Mouse (Mus musculus): ENCODE results near the gene Hnrnpc. TPM values are rescaled to one million over a fixed set of nuclear protein-coding genes. Genes with fewer than 3 reads are reported as not detected.
"Not testable (repeated sequence)": the region's sequence is repeated elsewhere in the genome, so short reads cannot be mapped to it uniquely, and the experiment has no call there.

Gene Hnrnpc
- total RNA-seq, 2 experiments from 2014 or later, result 145 to 165 TPM

DNA sequence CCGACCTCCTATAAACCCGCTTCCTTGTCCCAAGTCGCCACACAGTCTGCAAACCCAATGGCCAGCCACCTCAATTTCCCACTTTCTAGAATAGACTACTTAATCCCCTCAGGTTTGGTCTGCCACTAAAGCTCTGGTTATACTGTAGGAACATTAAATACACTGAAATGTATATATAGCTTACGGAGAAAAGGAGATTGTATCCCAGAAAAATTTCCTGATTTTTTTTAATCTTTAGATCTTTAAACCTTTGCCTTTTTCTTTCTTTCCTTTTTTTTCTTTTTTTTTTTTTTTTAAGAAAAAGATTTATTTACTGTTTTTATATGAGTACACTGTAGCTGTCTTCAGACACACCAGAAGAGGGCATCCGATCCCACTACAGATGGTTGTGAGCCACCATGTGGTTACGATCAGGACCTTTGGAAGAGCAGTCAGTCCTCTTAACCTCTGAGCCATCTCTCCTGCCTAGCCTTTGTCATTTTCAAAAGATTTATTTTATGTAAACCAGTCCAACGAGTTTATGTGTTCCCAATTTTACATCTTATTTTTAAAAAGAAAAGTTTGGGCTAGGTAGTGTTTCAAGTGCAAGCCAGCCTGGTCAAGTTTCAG is 953 bp upstream of the Hnrnpc start:
- no peak for DNase-seq
- intact Hi-C loops (cut with DNase I), result loop anchor here (2.0 kb wide), 1 partner anchor 84 kb away; the partner anchor contains the start of gene Zfp219

DNA sequence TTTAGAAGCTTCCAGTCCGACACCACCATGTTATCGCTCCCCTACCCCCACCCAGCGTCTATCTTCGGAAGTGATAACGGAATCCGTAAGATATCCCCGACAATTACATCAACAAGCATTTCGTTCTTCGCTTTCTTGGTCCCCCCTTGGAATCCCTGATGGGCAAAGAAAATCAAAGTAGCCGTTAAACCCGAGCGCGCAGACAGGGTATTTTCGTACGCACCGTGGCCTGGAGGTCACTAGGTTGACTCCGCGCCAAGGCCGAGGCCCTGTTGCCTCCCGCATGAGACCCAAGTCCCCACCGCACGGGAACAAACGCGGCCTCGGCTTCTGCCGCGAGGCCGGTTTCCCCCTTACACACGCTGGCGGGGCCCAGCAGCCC is 363 bp downstream of the Hnrnpc start:
- intact Hi-C loops (cut with DNase I), result no loop called here
- DNase-seq, result no peak

DNA sequence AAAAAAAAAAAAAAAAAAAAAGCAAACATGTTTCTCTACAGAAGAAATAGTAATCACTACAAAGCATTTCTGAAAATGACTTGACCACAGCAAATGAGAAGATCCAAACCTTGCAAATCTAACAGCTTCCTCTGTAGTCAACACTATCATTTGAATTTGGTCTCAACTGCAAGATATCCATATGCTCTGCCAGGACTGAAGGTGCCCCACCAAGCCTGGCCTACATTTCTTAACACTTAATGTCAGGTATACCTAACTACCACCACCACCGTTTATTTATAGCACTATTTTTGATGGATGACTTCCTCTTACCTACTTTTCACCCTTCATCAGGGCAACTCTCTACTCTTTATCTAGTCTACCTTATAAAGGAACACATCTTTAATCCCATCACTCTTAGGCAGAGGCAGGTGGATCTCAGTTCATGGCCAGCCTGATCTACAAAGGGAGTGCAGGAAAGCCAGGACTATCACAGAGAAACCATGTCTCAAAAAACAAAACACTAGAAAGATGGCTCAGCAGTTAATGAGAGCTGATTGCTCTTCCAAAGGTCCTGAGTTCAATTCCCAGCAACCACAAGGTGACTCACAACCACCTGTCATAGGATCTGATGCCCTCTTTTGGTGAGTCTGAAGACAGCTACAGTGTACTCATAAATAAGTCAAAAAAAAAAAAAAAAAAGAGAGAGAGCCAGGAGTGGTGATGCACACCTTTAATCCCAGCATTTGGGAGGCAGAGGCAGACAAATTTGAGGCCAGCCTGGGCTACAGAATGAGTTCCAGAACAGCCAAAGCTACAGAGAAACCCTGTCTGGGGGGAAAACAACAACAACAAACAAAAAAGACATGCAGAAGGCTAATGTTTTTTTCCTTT is 2.3 kb downstream of the Hnrnpc start:
- DNase-seq, result no peak
- intact Hi-C loops (cut with DNase I), result no loop called here

DNA sequence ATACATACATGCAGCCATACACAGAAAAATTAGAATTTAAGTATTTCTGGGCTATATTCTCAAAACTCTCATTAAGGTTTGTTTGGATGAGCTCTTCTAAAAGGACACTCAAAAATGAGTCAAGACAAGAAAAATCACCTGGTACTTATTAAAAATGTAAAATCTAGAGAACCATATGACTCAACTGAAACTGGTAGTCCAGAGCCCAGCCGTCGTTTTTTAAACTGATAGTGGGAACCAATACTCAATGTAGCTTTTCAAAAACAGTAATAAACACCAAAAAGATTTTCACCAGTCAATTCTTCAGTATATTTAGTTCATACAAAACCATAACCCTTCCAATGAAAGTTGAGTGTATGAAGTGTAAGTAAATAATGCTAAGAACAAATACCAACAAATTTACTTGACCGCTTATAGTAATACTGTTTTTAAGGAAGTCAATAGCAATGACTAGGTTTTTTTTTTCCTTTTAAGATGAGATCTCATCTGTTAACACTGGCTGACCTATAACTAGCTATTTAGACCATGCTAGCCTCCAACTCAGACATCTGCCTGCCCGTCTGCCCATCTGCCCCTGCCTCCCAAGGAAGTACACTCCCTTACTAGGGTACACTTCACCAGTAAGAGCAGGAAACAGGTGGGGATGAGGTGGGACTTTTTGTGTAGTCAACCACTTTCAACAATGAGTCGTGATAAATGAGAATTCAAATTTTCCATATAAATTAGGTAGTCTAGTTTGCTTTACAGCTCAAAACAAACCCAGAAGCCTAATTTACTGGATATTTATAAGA is 3.5 kb downstream of the Hnrnpc start:
- intact Hi-C loops (cut with DNase I), result no loop called here
- DNase-seq, result no peak

DNA sequence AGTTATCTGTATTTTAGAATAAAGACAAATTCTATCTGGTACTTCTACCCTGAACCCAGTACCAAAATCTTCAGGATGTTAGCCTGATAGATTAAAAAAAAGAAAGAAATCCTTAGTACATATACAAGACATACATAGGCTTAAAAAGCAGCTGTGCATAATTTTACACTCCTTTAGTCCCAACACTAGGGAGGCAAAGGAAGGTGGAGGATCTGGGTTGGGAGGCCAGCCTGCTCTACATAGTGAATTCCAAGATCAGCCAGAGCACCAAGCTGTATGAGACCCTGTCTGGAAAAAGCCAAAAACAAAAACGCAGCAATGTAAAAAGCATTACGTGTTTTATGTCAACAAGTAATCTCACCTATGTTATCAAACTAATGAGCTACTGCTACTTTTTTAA is 4.3 kb downstream of the Hnrnpc start:
- DNase-seq, result no peak
- intact Hi-C loops (cut with DNase I), result no loop called here

DNA sequence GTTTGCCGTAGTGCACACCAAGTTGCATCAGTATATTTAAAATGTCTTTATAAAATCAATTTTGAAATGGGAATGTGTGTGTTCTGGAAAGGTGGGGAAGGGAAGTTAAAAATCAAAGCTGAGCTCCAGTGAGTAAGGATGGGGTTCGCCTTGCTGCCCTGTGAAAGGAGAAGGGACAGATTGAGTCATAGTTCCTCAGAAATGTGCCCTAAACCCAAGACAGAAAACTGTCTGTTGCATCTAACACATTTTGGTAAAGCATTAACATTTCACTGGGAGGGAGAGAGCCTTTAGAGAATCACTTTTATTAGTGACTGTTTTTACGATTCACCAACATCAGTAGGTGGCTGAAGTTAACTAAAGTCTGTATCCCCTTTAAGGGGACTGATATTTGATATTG is 5.4 kb downstream of the Hnrnpc start:
- DNase-seq; intact Hi-C loops (cut with DNase I): not testable (repeated sequence)

DNA sequence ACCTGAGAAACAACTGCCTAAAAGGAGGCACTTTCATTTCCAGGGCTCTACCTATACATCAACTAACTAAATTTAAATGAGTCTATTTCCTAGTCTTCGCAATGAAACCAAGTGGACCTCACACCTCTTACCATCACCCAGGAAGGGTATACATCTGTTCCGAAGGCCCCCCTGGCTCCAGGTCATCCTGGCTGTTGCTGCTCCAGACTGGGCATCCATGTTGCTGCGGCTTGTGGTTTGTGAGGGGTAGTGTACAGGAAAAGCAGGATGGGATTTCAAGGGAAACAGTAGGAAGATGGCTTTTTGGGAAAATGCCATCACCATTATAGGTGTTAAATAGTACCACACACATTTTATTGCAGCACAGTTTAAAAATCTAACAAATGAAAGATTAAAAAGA is 6.6 kb downstream of the Hnrnpc start:
- DNase-seq; intact Hi-C loops (cut with DNase I): not testable (repeated sequence)

DNA sequence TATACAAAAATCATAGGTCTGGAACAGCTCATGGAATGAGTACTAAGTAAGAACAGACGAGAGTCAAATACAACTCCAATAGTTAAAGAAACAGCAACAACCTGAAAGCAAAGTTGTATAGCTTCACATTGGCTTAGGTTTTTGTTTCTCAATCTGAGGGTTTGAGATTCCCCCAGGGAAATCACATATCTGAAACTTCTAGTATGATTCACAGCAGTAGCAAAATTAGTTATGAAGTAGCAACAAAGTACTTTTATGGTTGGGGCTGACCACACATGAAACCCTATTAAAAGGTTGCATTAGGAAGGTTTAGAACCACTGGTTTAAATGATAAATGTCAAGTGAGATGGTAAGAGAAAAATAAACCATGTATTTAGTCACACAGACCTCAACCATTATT is 9.3 kb downstream of the Hnrnpc start:
- DNase-seq, result no peak
- intact Hi-C loops (cut with DNase I), result no loop called here

DNA sequence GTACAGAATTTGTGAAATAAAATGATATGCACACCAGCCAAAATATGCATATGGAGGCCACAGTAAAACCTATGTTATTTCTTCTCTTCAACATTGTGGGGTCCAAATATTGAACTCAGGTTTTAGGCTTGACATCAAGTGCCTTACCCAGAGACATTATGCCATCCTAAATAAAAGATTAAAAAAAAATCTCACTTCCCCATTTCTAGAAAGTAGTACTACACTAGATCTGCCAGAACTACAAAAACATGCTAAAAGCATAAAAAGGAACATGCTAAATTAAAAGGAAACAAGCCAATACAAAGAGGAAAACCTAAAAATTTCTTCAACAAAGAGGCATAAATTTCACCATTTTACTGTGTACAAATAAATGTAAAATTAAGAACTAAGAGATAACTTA is 20.7 kb downstream of the Hnrnpc start:
- intact Hi-C loops (cut with DNase I), result no loop called here
- no peak for DNase-seq

DNA sequence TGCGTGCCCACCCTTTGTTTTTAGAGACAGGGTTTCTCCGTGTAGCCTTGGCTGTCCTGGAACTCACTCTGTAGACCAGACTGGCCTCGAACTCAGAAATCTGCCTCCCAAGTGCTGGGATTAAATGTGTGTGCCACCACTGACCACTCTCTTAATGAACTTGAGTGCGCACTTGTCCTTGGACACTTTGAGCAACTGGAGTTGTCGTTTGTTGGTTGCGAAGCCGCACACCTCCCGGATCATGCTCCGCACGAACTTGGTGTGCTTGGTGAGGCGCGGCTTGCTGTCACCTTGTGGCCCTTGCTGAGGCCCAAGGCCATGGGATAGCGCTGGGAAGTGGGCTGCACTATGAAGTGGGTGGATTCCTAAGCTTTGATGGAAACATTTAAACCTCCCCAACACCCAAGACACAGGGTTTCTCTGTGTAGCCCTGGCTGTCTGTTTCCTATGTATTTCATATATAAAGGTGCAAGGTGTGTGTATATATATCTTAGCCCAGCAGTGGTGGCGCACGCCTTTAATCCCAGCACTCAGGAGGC is 32.2 kb downstream of the Hnrnpc start:
- peak in 1 of 2 experiments; percentile 10 for DNase-seq
- intact Hi-C loops (cut with DNase I), result no loop called here

DNA sequence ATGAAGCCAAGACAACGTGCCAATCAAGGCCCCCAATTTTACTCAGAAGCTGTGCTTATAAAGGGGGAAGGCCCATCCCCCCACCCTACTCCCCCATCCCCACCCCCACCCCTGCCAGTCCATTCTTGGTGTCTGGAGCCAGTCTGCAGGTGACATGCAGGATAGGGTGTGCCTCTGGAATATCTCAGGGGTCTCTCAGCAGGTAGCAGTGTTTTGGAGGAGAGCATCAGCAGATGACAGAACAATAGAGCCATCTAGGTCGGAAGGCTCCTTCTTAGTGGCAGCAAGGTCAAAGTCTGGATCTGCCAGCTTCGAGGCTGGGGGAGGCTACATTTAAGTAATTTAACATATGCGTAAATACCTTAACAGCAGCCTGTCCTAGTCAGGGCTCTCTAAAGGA is 37.7 kb downstream of the Hnrnpc start:
- no peak for DNase-seq
- intact Hi-C loops (cut with DNase I), result no loop called here

DNA sequence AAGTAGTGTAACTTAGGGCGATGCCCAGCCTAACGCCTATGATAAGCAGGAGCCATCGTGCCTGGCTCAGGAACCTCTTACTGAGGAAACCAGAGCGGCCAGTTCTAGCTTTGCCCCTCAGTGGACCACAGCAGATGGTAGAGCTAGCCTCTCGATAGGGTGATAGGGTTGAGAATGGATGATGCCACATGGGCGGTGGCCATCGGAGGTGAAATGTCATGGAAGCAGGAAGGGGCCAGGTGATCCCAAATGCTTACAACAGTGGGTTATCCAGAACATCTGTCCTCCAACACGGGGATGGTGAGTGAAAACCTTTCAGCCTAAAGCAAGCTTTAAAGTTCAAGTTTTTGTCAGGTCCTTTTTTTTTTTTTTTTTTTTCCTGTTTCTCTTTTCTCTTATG is 42.0 kb downstream of the Hnrnpc start:
- intact Hi-C loops (cut with DNase I), result no loop called here
- DNase-seq, result no peak

DNA sequence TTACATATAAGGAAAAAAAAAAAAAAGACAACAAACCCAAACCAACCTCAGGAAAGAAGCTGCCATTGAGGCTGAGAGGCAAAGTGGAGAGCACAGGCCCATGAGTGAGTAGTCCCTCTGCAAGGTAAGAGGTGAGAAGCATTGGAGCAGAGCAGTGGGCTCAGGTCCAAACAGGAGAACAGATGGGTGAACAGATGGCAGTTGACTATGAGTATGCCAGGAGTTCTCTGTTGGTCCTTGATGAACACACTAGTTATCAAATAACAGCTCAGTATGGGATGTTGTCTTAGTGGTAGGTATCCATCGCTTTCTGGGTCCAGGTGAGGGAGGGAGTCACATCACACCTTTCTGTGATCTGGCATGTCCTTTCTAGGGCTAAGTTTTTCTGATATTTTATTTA is 43.0 kb downstream of the Hnrnpc start:
- intact Hi-C loops (cut with DNase I), result no loop called here
- DNase-seq, result no peak

DNA sequence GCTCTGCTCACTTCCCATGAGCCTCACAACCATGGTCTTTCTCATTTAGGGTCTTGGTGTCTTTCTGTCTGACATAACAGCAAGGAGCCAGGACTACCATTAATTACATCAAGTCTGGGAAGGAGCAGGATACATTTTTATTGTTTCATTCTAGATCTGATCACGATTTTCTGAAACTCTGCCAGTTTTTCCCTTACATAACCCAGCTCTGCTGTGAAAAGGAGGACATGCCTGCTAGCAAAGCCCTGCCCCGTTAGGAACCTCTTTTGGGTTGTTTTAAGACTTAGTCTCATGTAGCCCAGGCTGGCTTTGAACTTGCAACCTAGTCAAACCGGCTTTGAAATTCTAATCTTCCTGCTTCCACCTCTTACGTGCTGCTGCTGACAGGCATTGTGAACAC is 43.8 kb downstream of the Hnrnpc start:
- intact Hi-C loops (cut with DNase I), result no loop called here
- no peak for DNase-seq

DNA sequence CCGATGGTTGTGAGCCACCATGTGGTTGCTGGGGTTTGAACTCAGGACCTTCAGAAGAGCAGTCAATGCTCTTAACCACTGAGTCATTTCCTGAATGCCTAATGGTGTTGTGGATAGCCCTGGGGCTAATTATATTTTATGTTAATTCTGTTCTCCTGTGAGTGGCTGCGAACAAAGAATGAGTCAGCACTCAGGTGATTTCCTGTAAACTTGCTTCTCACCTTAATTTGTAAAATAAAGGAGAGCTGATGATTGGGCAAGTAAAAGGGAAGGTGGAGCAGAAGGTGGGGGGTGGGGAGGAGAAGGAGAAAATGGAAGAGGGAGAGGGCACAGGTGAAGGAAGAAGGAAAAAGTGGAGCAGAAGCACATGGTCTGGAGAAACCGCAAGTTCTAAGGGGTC is 51.1 kb downstream of the Hnrnpc start:
- DNase-seq; intact Hi-C loops (cut with DNase I): not testable (repeated sequence)

DNA sequence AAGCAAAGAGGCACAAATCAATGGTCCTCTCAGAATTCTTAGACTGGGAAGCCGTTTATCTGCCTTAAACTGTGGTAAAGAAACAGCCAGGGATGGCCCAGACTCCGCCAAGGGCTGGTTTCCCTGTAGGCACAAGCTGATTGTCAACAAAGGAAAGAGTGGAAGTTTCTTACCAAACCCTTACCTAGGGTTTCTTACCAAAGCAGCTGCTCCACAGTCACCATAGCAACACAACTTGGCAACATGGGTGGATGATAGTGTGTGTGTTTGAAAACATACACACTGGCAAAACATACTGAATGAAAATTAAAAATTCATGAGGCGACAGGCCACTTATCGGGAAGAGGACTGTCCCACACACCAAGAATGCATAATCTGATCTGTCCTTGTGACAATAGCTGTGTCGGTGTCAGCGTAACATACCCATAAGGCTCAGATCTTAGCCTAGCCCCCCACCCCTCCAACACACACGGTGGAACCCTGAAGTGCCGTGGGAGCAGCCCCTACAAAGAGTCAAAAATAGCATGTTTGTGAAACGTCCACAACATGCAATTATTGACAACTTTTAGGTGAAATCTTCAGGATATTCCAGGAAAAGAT is 57.8 kb downstream of the Hnrnpc start:
- intact Hi-C loops (cut with DNase I), result no loop called here
- no peak for DNase-seq

DNA sequence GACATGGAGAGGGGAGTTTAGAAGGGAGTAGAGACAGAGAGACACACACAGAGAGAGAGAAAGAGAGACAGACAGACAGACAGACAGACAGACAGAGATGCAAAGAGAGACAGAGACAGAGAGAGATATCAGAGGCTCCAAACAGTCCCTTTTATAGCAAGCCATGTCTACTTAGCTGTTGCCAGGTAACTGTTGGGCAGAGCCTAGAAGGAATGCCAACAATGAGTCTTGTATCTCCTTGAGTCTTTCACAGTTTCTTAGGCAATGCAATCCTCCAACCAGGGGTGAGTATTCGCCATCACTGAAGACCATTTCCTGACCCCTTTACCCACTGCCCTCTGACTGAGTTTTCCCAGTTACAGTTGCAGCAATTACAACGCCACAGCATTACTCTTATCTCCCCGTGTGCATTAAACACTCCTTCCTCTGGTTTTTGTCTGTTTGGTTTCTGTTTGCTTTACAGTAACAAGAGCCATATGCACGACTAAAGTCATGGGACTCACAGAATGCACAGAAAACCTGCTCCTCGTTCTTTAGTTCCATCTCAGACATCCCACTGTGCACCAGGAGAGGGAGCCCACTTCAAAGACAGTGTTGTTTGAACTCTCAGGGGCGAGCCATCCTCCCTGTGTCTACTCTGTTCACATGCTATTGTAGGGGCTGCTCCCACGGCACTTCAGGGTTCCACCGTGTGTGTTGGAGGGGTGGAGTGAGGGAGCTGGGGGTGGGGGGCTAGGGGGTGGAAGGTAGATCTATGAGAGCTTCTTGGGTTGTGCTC is 58.7 kb downstream of the Hnrnpc start:
- intact Hi-C loops (cut with DNase I), result no loop called here
- peak; percentile 27 to 51 for DNase-seq

DNA sequence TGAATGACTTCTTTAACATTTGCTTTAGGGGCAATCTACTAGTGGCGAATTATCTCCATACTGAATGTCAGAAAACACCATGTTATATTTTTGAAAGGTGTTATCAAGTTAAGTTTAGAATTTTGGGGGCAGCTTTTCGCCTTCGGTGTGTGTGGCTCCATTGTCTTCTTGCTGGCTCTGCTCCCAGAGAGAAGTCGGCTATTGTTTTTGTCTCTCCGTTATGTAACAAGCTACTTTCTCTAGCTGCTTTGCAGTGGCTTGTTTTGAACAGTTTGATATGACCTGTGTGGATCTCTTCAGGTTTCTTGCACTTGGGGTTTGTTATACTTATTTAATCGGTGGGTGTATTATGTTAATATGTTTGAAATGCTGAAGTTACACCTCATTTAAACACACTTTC is 60.4 kb downstream of the Hnrnpc start:
- intact Hi-C loops (cut with DNase I), result no loop called here
- DNase-seq, result peak; percentile 12 to 30

DNA sequence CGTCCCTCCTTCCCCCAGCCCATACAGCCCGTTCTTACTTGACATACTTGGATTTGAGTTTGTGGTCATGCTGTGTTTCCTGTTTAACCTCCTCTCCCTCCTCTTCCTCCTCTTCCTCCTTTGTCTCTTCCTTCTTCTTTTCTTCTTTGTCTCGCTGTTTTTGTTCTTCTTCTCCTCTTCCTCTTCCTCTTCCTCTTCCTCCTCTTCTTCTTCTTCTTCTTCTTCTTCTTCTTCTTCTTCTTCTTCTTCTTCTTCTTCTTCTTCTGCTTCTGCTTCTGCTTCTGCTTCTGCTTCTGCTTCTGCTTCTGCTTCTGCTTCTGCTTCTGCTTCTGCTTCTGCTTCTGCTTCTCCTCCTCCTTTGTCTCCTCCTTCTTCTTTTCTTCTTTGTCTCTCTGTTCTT is 61.5 kb downstream of the Hnrnpc start, which contains the start of gene Olfr221:
Gene Olfr221, minus strand, starts transcription at position 101 of the 400 bp plus-strand sequence.
- DNase-seq; intact Hi-C loops (cut with DNase I): not testable (repeated sequence)

DNA sequence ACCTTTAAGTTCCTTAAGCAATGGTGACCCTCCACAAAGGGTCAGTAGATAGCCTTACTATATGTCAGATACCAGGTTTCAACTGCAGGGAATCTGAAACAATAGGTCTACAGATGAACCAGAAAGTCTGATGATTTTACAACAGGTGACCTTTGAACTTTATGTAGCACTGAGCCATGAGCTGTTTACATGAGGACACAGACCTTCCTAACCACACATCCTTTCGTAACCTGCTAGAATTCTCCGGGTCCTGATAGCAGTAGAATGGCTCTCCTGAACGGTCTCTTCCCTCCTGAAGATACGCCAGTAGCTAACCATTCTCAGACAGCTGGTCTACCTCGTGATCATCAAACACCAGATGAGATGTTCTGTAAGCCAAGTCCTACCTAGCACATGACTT is 64.5 kb downstream of the Hnrnpc start:
- DNase-seq, result no peak
- intact Hi-C loops (cut with DNase I), result no loop called here

Measured in heart, postnatal 10 days (tissue).